Mouse (Mus musculus) midbrain, embryonic 14.5 days (tissue): ENCODE data around the gene 1500011B03Rik. TPM values are rescaled to one million over a fixed set of nuclear protein-coding genes. Genes with fewer than 3 reads are reported as not detected.

ENCODE experiments used
- ATAC-seq: fragments of 200-750 bp; cut with Nextera tagmentation; 2 replicates; pipeline ENCODE4 v1.8.0; 2017; ENCODE audit warnings: moderate number of reproducible peaks, moderate library complexity; ENCODE audit not compliant: low FRiP score, low TSS enrichment
- DNase-seq: peaks from one replicate; pipeline ENCODE4 v3.0.0-alpha.2; 2015
- H3K27ac ChIP-seq: fragments of 300-500 bp; sonication (generic); replicated peaks from 2 replicates; pipeline ENCODE4 v1.5.1; 2014; ENCODE audit warnings: mild to moderate bottlenecking, low read depth, low read length, moderate library complexity
- H3K27me3 ChIP-seq: fragments of 300-500 bp; sonication (generic); 2 replicates; pipeline ENCODE4 v1.6.1; 2014; ENCODE audit warnings: low read length, control low read depth, mixed read lengths; ENCODE audit not compliant: control insufficient read depth, insufficient read depth
- H3K36me3 ChIP-seq: fragments of 300-500 bp; sonication (generic); 2 replicates; pipeline ENCODE4 v1.6.1; 2014; ENCODE audit warnings: low read length, control low read depth; ENCODE audit not compliant: control insufficient read depth, insufficient read depth
- H3K4me1 ChIP-seq: fragments of 300-500 bp; sonication (generic); 2 replicates; pipeline ENCODE4 v1.6.1; 2014; ENCODE audit warnings: mild to moderate bottlenecking, antibody characterized with exemption, low read length, control low read depth; ENCODE audit not compliant: control insufficient read depth, insufficient read depth
- H3K4me2 ChIP-seq: fragments of 300-500 bp; sonication (generic); 2 replicates; pipeline ENCODE4 v1.6.1; 2014; ENCODE audit warnings: mild to moderate bottlenecking, low read length, moderate library complexity
- H3K4me3 ChIP-seq: fragments of 300-500 bp; sonication (generic); replicated peaks from 2 replicates; pipeline ENCODE4 v1.5.1; 2014; ENCODE audit warnings: low read depth, low read length
- H3K9ac ChIP-seq: fragments of 300-500 bp; sonication (generic); replicated peaks from 2 replicates; pipeline ENCODE4 v1.6.1; 2014; ENCODE audit warnings: mild to moderate bottlenecking, low read length, moderate library complexity
- H3K9me3 ChIP-seq: fragments of 300-500 bp; sonication (generic); 2 replicates; pipeline ENCODE4 v1.6.1; 2016; ENCODE audit warnings: low read length, control low read depth, mixed read lengths; ENCODE audit not compliant: control insufficient read depth
- WGBS: fragments of 180-500 bp; shearing (Covaris S2); extraction: QIAGEN DNeasy Blood & Tissue Kit; methylation state at CpG from one replicate; pipeline ENCODE4 v1.1.7; 2014; 5-methylcytosine and 5-hydroxymethylcytosine counted together
- polyA plus RNA-seq: library from polyadenylated mRNA; unstranded; fragments of >200 nt; fragmentation: Nextera tagmentation; extraction: Ambion mirVana; gene quantifications from 2 replicates; pipeline ENCODE4 v1.2.1, GENCODE M21; 2014

The 1500011B03Rik gene
- polyA plus RNA-seq, 1 experiment from 2014 or later, result 276 TPM

DNA sequence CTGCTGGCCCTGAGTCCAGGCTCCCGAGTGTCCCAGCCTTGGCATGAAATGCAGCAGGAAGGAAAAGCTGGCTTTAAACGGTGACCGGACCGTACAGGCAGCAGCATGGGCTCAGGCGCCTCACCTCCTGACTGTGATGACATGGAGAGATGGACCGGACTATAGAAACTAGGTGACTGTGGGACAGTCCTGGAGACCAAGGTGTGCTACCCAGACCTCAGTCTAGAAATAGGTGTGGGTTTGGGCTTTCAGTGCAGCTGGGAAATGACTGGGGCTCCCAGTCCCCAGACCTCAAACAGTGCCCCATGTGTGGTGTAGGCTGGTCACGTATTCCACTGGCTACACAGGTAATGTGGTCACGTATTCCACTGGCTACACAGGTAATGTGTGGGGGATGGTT, 16.6 kb downstream of the 1500011B03Rik start:
- Histone ChIP-seq H3K4me3 (no peak overlapping the region), H3K4me1 (0 out of 2 replicates have a peak, but pooled peaks cover 4% of the 10 kb centered on the region), H3K4me2 (no peak overlapping the region), H3K9me3 (no peaks in the 10 kb centered on the region), H3K27me3 (no peaks in the 10 kb centered on the region), H3K36me3 (peaks cover 81% of the 10 kb centered on the region), H3K9ac (no peak overlapping the region), H3K27ac (0 out of 2 replicates have a peak overlapping the region, but pooled peaks have one; percentile 38)
- DNase-seq (no peak), ATAC-seq (no peak)
- 85% methylated on average over 8 of the region's 8 CpGs for WGBS

DNA sequence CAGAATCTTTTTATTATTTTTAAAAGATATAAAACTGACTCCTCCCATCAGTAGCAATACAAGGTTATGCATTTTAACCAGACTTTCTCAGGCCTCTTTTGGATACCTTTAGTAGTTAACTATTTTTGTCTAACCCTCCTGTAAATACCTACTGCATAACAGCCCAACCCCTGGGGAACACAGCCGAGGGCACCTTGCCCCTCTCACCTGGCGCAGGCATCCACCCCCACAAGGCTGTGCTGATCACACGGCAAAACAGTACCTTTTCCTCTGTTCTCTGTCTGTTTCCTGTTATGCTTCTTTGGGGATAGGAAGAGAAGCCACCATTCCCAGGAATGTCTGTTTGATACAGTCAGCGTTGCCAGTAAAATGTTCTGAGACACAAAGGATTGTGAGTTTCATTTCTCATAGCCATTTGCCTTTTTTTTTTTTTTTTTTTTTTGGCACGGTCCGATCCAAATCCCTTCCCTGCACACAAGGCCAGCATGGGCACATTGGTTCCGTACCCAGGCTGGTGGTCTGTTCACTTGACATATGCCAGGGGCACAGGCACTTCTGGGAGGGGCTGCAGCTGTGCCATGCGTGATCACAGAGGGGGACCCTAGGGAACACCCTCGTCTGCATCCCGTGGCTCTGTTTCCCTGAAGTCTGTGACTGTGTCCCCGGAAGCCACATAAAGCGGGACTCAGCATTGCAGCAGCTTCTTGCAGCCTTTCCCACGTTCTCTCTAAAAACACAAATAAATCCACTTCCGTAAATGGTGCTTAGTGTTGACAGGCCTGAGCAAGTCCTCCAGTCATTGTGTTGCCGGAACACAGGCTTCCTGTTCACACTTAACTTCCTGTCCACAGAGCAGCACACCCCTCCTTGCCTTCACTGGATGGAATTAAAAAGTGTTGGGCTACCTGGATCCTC, 17.6 kb downstream of the 1500011B03Rik start:
- no peak for DNase-seq
- H3K4me1 ChIP-seq, result 0 out of 2 replicates have a peak, but pooled peaks cover under 1% of the 10 kb centered on the region
- no peak overlapping the region for H3K4me2 ChIP-seq
- no peak overlapping the region for H3K4me3 ChIP-seq
- H3K9ac ChIP-seq, result no peak overlapping the region
- no peak overlapping the region for H3K27ac ChIP-seq
- H3K27me3 ChIP-seq, result no peaks in the 10 kb centered on the region
- H3K9me3 ChIP-seq, result no peaks in the 10 kb centered on the region
- WGBS, result 75% methylated on average over 15 of the region's 15 CpGs
- no peak for ATAC-seq
- H3K36me3 ChIP-seq, result peaks cover 90% of the 10 kb centered on the region

DNA sequence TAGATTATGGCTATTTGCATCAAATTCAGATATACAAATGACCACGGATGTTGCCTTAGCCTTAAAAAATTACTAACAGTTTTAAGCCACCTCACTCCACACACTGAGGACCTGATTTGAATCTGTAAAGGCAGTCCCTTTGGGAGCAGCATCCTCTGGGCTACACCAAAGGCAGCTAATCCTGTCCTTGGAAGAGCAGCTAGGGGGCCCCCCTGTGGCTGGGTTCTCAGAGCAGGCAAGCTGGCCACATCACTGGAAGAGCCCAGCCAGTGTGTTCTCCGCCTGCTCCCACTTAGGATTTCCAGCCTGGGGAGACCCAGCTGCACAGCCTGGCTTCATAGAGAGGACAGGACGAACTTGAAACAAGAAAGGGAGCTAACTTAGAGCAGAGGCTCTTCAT, 18.3 kb downstream of the 1500011B03Rik start:
- Histone ChIP-seq H3K27ac (peak overlapping the region; percentile 9; the same call in 1 of the 2 replicates), H3K36me3 (peaks cover 97% of the 10 kb centered on the region), H3K4me3 (no peak overlapping the region), H3K4me2 (no peak overlapping the region), H3K4me1 (no peaks in the 10 kb centered on the region), H3K9ac (no peak overlapping the region), H3K27me3 (no peaks in the 10 kb centered on the region), H3K9me3 (no peaks in the 10 kb centered on the region)
- DNase-seq (peak; percentile 60), ATAC-seq (no peak)
- WGBS, result 23% methylated on average over 3 of the region's 3 CpGs

DNA sequence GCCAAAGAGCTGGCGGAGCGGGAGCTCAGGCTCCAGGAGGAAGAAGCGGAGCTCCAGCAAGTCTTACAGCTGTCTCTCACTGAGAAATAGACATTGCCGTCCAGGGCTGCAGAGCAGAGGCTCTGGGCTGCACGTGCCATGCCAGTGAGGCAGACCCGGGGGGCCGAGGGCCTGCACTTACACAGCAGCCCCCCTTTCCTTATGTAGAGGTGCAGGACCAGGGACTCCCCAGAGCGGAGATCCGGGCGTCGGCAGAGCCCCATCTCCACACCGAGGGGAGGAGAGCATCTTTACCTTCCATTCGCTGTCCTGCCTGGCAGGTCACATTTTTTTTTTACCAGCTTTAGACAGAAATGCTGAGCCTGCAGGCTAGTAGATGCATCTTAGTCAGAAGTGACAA, 18.9 kb downstream of the 1500011B03Rik start:
- Histone ChIP-seq H3K4me1 (no peaks in the 10 kb centered on the region), H3K4me2 (no peak overlapping the region), H3K27ac (peak overlapping the region; percentile 13), H3K36me3 (peaks cover 97% of the 10 kb centered on the region), H3K9ac (no peak overlapping the region), H3K27me3 (no peaks in the 10 kb centered on the region), H3K4me3 (no peak overlapping the region), H3K9me3 (no peaks in the 10 kb centered on the region)
- no peak for ATAC-seq
- DNase-seq, result no peak
- WGBS, result 80% methylated on average over 13 of the region's 13 CpGs

DNA sequence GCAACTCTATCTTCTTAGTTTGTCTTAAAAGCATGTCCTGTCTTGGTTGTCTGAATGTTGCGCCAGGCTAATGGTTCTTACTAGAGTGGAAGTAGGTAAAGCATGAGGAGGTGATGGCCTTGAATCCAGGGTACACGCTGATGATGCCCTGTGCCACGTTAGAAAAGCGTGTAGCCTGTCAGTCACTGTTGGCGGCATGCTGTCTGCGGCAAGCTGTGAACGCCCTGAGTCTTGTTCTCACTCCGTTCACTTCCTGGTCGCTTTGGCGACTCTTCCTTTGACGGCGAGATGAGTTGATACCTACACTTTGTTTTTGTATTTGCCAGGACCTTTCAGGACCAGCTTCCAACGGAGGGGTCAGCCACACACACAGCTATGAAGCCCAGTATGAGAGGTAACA, 20.0 kb downstream of the 1500011B03Rik start:
- Histone ChIP-seq H3K4me1 (no peaks in the 10 kb centered on the region), H3K9me3 (no peaks in the 10 kb centered on the region), H3K9ac (no peak overlapping the region), H3K4me2 (no peak overlapping the region), H3K4me3 (no peak overlapping the region), H3K27me3 (no peaks in the 10 kb centered on the region), H3K27ac (no peak overlapping the region), H3K36me3 (peaks cover 98% of the 10 kb centered on the region)
- ATAC-seq, result no peak
- WGBS, result 93% methylated on average over 13 of the region's 13 CpGs
- DNase-seq, result no peak

DNA sequence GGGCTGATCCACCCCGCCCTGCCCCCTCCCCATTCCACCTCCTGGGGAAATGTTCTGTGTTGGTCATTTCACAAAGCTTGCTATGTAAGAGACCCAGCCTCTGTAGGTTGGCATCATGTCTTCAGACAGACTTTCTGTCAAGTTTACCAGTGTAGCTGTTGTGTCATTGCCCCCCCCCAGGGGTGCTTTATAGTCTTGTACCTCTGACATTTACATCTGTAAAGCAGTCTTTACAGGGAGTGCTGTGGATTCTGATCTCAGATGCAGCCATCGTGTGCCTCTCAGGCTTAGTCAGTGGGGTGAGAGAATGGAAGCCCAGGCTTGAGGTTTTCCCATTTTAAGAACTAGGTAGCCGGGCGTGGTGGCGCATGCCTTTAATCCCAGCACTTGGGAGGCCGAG, 21.4 kb downstream of the 1500011B03Rik start:
- peaks cover 96% of the 10 kb centered on the region for H3K36me3 ChIP-seq
- H3K4me2 ChIP-seq, result no peak overlapping the region
- H3K27me3 ChIP-seq, result no peaks in the 10 kb centered on the region
- WGBS, result 85% methylated on average over 6 of the region's 6 CpGs
- no peak overlapping the region for H3K27ac ChIP-seq
- H3K4me3 ChIP-seq, result no peak overlapping the region
- H3K9me3 ChIP-seq, result no peaks in the 10 kb centered on the region
- H3K9ac ChIP-seq, result no peak overlapping the region
- H3K4me1 ChIP-seq, result no peaks in the 10 kb centered on the region
- DNase-seq, result no peak
- no peak for ATAC-seq

DNA sequence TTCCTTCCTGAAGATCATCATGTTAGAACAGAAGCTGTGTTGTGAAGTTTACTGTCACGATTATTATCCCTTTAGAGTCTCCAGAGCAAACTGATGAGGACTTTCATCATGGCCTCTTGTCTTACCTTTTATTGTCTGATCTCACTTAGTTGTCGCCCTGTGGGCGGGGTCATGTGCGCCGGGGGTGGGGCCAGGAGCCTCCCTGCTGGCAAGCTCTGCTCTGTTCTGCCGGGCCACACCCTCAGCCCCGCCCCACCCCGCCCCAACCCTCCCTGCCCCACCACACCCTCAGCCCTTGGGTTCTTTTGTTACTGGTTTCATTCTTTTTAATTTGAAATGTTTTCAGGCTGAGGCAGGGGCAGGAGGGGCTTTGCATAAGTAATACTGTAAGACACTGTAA, 22.2 kb downstream of the 1500011B03Rik start:
- Histone ChIP-seq H3K9ac (no peak overlapping the region), H3K27me3 (no peaks in the 10 kb centered on the region), H3K9me3 (no peaks in the 10 kb centered on the region), H3K4me2 (no peak overlapping the region), H3K4me1 (peaks cover 8% of the 10 kb centered on the region), H3K36me3 (peaks cover 88% of the 10 kb centered on the region), H3K27ac (no peak overlapping the region), H3K4me3 (no peak overlapping the region)
- ATAC-seq, result no peak
- WGBS, result 13% methylated on average over 8 of the region's 8 CpGs
- DNase-seq, result no peak

DNA sequence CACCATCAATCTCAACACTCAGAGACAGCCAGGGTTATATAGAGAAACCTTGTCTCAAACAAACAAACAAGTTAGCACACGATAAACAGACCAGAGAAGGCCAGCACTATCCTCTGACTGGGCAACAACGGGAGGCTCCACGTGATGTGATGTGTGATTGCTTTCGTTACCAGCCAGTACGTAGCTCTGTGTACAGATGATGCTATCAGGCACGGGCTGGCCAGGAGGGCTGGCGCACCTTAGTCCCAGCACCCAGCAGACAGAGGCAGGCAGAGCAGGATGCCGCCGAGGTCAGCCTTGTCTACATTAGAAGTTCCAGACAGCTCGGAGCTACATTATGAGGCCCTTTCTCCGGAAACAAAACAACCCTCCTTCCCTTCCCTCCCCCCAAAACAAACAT, 23.4 kb downstream of the 1500011B03Rik start:
- no peak for DNase-seq
- WGBS, result 86% methylated on average over 11 of the region's 11 CpGs
- no peak for ATAC-seq
- Histone ChIP-seq H3K4me1 (peaks cover 18% of the 10 kb centered on the region), H3K27ac (no peak overlapping the region), H3K36me3 (peaks cover 81% of the 10 kb centered on the region), H3K4me2 (no peak overlapping the region), H3K9ac (no peak overlapping the region), H3K27me3 (no peaks in the 10 kb centered on the region), H3K4me3 (no peak overlapping the region), H3K9me3 (no peaks in the 10 kb centered on the region)

DNA sequence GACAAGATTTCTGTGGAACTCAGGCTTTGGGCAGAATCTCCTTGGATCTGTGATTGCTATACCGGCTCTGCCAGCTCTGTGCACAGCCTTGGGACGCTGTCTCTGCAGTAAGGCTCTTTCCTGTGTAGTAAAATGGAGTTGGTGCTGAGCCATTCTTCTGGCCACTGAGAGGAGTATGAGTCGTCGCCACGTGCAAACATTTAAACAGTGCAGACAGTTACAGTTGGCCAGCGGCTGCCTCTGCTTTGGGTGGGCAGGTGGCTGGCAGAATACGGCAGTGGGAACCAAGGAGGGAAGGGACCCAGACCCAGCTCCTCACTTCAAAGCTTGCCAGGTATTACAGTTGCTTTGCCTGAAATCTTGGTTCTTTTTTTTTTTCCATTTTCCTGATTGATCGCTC, 26.0 kb downstream of the 1500011B03Rik start:
- Histone ChIP-seq H3K9ac (no peak overlapping the region), H3K27ac (0 out of 2 replicates have a peak overlapping the region, but pooled peaks have one; percentile 2), H3K9me3 (no peaks in the 10 kb centered on the region), H3K4me3 (no peak overlapping the region), H3K27me3 (no peaks in the 10 kb centered on the region), H3K4me1 (peaks cover 18% of the 10 kb centered on the region), H3K4me2 (no peak overlapping the region; the same call in 1 of the 2 replicates), H3K36me3 (peaks cover 79% of the 10 kb centered on the region)
- no peak for DNase-seq
- no peak for ATAC-seq
- 87% methylated on average over 8 of the region's 8 CpGs for WGBS
